Mouse (Mus musculus) lung, adult 2 months (tissue): Measurements from ENCODE around the gene Pla2g2c.

Source experiments
- CTCF ChIP-seq: fragments of 200-500 bp; IDR thresholded peaks from 2 replicates; pipeline ENCODE4 v1.5.1; 2011; ENCODE audit warnings: mild to moderate bottlenecking, low read length, control low read depth; ENCODE audit not compliant: insufficient read depth
- POLR2A ChIP-seq: fragments of 200-500 bp; IDR thresholded peaks from 2 replicates; pipeline ENCODE4 v1.6.1; 2011; ENCODE audit warnings: low read depth, mild to moderate bottlenecking, control low read depth, low read length, borderline replicate concordance; ENCODE audit errors: extremely low read depth

DNA sequence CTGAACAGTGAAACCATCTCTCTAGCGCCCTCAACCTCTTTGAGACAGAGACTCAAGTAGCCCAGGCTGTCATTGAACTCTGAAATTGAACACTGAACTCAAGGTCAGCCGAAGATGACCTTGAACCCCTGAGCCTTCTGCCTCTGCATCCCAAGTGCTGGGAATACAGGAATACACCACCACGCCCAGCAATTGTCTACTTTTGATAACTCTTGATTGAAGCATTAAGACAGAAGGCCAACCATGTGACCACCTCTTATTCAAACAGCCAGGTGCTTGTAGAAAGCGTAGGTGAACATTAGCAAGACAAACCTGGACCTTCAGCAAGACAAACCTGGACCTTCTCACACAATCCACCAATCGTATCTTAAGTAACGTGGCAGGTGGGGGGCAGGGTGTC lies 69.8 kb downstream of the Pla2g2c start:
- TF ChIP-seq CTCF (no peak), POLR2A (no peak)
